Mouse (Mus musculus) spleen, adult 2 months (tissue): ENCODE measurements around the gene Noxo1. TPM values are rescaled to one million over a fixed set of nuclear protein-coding genes. Genes with fewer than 3 reads are reported as not detected.

Experiments used
- DNase-seq, 2 experiments: peaks; one replicate each; pipeline versions ENCODE4 v3.0.0 to v3.0.0-alpha.2; 2012 to 2021; ENCODE audit warnings: low spot score in 2 of 2, low read depth in 1 of 2
- H3K27ac ChIP-seq: fragments of 200-500 bp; 2 replicates; pipeline ENCODE4 v1.5.1; 2012; ENCODE audit warnings: low read length, inconsistent platforms; ENCODE audit not compliant: insufficient read depth
- H3K27me3 ChIP-seq: fragments of 200-500 bp; 2 replicates; pipeline ENCODE4 v1.6.1; 2012; ENCODE audit warnings: mild to moderate bottlenecking, moderate library complexity, low read length, inconsistent platforms; ENCODE audit not compliant: control insufficient read depth, insufficient read depth
- H3K36me3 ChIP-seq: fragments of 200-500 bp; 2 replicates; pipeline ENCODE4 v1.6.1; 2012; ENCODE audit warnings: mild to moderate bottlenecking, low read length, inconsistent platforms; ENCODE audit not compliant: control insufficient read depth, insufficient read depth
- H3K4me1 ChIP-seq: fragments of 200-500 bp; 2 replicates; pipeline ENCODE4 v1.6.1; 2011; ENCODE audit warnings: inconsistent platforms; ENCODE audit not compliant: control insufficient read depth, insufficient read depth, insufficient read length
- H3K4me3 ChIP-seq: fragments of 200-500 bp; 2 replicates; pipeline ENCODE4 v1.5.1; 2011; ENCODE audit warnings: mild to moderate bottlenecking, inconsistent platforms; ENCODE audit not compliant: insufficient read depth, insufficient read length; ENCODE audit errors: extremely low read depth
- CTCF ChIP-seq: fragments of 200-500 bp; IDR thresholded peaks from 2 replicates; pipeline ENCODE4 v1.5.1; 2011; ENCODE audit warnings: mild to moderate bottlenecking, inconsistent platforms; ENCODE audit not compliant: insufficient read depth, insufficient read length, insufficient replicate concordance; ENCODE audit errors: extremely low read depth
- POLR2A ChIP-seq: fragments of 200-500 bp; IDR thresholded peaks from 2 replicates; pipeline ENCODE4 v1.6.1; 2011; ENCODE audit warnings: low read depth, low read length, inconsistent platforms
- WGBS: fragments of 180-500 bp; shearing (Covaris S2); methylation state at CpG from one replicate; pipeline ENCODE4 v1.1.7; 2018; 5-methylcytosine and 5-hydroxymethylcytosine counted together
- polyA plus RNA-seq: library from polyadenylated mRNA; depleted of rRNA; stranded (reverse); fragments of >200 nt; gene quantifications from 2 replicates; pipeline ENCODE4 v1.2.3, GENCODE M21; 2012

Noxo1 gene
- polyA plus RNA-seq, 1 experiment: 6.8 TPM

GRCm38 (mm10) chr17:24737135-24737810 is 41.2 kb downstream of the Noxo1 start:
- H3K4me1 ChIP-seq: peaks cover 7% of the 10 kb centered on the region; the same call in 1 of the 2 replicates
- TF ChIP-seq POLR2A: no peak
- no peak for DNase-seq
- no peaks in the 10 kb centered on the region for H3K27me3 ChIP-seq
- WGBS: 36% methylated on average over 8 of the region's 8 CpGs
- peak overlapping the region; percentile 88 for H3K4me3 ChIP-seq
- H3K36me3 ChIP-seq: peaks cover 9% of the 10 kb centered on the region
- no peak overlapping the region for H3K27ac ChIP-seq

- TF ChIP-seq CTCF: no peak
- TF ChIP-seq POLR2A: no peak
- no peak for DNase-seq
- H3K4me3 ChIP-seq: no peak overlapping the region
- 87% methylated on average over 4 of the region's 4 CpGs for WGBS
- peaks cover 7% of the 10 kb centered on the region; the same call in 1 of the 2 replicates for H3K4me1 ChIP-seq
- H3K27ac ChIP-seq: no peak overlapping the region
- no peaks in the 10 kb centered on the region for H3K27me3 ChIP-seq
- peaks cover 12% of the 10 kb centered on the region for H3K36me3 ChIP-seq
Measured at GRCm38 (mm10) chr17:24738238-24738637, 42.2 kb downstream of the Noxo1 start.

GRCm38 (mm10) chr17:24739926-24740325 is 43.9 kb downstream of the Noxo1 start:
- no peak overlapping the region for H3K4me3 ChIP-seq
- no peak for TF ChIP-seq CTCF
- no peak for TF ChIP-seq POLR2A
- peaks cover 7% of the 10 kb centered on the region; the same call in 1 of the 2 replicates for H3K4me1 ChIP-seq
- peaks cover 12% of the 10 kb centered on the region for H3K36me3 ChIP-seq
- H3K27me3 ChIP-seq: no peaks in the 10 kb centered on the region
- no peak overlapping the region for H3K27ac ChIP-seq
- DNase-seq: no peak
- 92% methylated on average over 8 of the region's 8 CpGs for WGBS

GRCm38 (mm10) chr17:24742307-24742706 is 46.3 kb downstream of the Noxo1 start:
- Histone ChIP-seq H3K27me3 (no peaks in the 10 kb centered on the region), H3K4me1 (peaks cover 2% of the 10 kb centered on the region; the same call in 1 of the 2 replicates), H3K4me3 (no peak overlapping the region), H3K36me3 (peaks cover 12% of the 10 kb centered on the region), H3K27ac (no peak overlapping the region)
- WGBS: 70% methylated on average over 8 of the region's 8 CpGs
- no peak for DNase-seq
- TF ChIP-seq POLR2A: no peak
- no peak for TF ChIP-seq CTCF

GRCm38 (mm10) chr17:24743896-24744295 is 47.9 kb downstream of the Noxo1 start:
- TF ChIP-seq POLR2A: no peak
- no peak for TF ChIP-seq CTCF
- no peak overlapping the region for H3K27ac ChIP-seq
- no peak for DNase-seq

GRCm38 (mm10) chr17:24744381-24744780 is 48.3 kb downstream of the Noxo1 start:
- no peak overlapping the region for H3K4me3 ChIP-seq
- H3K36me3 ChIP-seq: peaks cover 12% of the 10 kb centered on the region
- H3K4me1 ChIP-seq: no peaks in the 10 kb centered on the region
- no peak for TF ChIP-seq CTCF
- TF ChIP-seq POLR2A: no peak
- no peak overlapping the region for H3K27ac ChIP-seq
- 81% methylated on average over 3 of the region's 3 CpGs for WGBS
- no peak for DNase-seq
- H3K27me3 ChIP-seq: no peaks in the 10 kb centered on the region

More at GRCm38 (mm10) chr17:24743896-24744295, 47.9 kb downstream of the Noxo1 start:
- no peaks in the 10 kb centered on the region for H3K4me1 ChIP-seq
- no peak overlapping the region for H3K4me3 ChIP-seq
- 87% methylated on average over 5 of the region's 5 CpGs for WGBS
- H3K36me3 ChIP-seq: peaks cover 12% of the 10 kb centered on the region
- H3K27me3 ChIP-seq: no peaks in the 10 kb centered on the region

- H3K27me3 ChIP-seq: 0 out of 2 replicates have a peak, but pooled peaks cover under 1% of the 10 kb centered on the region
- peaks cover 6% of the 10 kb centered on the region for H3K36me3 ChIP-seq
- DNase-seq: peak; percentile 69 to 76
- no peak overlapping the region for H3K4me3 ChIP-seq
- H3K4me1 ChIP-seq: no peaks in the 10 kb centered on the region
- TF ChIP-seq CTCF: peak; percentile 89; the same call in 1 of the 2 replicates
- no peak for TF ChIP-seq POLR2A
- no peak overlapping the region for H3K27ac ChIP-seq
- 26% methylated on average over 7 of the region's 7 CpGs for WGBS
Measured at GRCm38 (mm10) chr17:24745526-24746497, 49.8 kb downstream of the Noxo1 start.
